Mouse (Mus musculus) kidney, embryonic 14.5 days (tissue): Measurements from ENCODE around the gene Chrnb1. TPM values are rescaled to one million over a fixed set of nuclear protein-coding genes. Genes with fewer than 3 reads are reported as not detected.

Experiments used
- ATAC-seq: fragments of 200-750 bp; cut with Nextera tagmentation; 2 replicates; pipeline ENCODE4 v1.8.0; 2017; ENCODE audit warnings: moderate number of reproducible peaks, mild to moderate bottlenecking, moderate TSS enrichment, moderate library complexity; ENCODE audit not compliant: low FRiP score, low TSS enrichment
- H3K27ac ChIP-seq: fragments of 300-500 bp; sonication (generic); 2 replicates; pipeline ENCODE4 v1.5.1; 2014; ENCODE audit warnings: low read depth, mild to moderate bottlenecking, low read length, moderate library complexity, mixed read lengths
- H3K27me3 ChIP-seq: fragments of 300-500 bp; sonication (generic); 2 replicates; pipeline ENCODE4 v1.6.1; 2014; ENCODE audit warnings: mild to moderate bottlenecking, low read length; ENCODE audit not compliant: control insufficient read depth, insufficient read depth
- H3K36me3 ChIP-seq: fragments of 300-500 bp; sonication (generic); 2 replicates; pipeline ENCODE4 v1.6.1; 2014; ENCODE audit warnings: low read length, mixed read lengths; ENCODE audit not compliant: control insufficient read depth, insufficient read depth
- H3K4me1 ChIP-seq: fragments of 300-500 bp; sonication (generic); 2 replicates; pipeline ENCODE4 v1.6.1; 2014; ENCODE audit warnings: low read length, mixed read lengths; ENCODE audit not compliant: control insufficient read depth, insufficient read depth
- H3K4me2 ChIP-seq: fragments of 300-500 bp; sonication (generic); replicated peaks from 2 replicates; pipeline ENCODE4 v1.6.1; 2014; ENCODE audit warnings: low read depth, mild to moderate bottlenecking, low read length
- H3K4me3 ChIP-seq: fragments of 300-500 bp; sonication (generic); 2 replicates; pipeline ENCODE4 v1.5.1; 2014; ENCODE audit warnings: mild to moderate bottlenecking, low read length
- H3K9ac ChIP-seq: fragments of 300-500 bp; sonication (generic); 2 replicates; pipeline ENCODE4 v1.6.1; 2014; ENCODE audit warnings: low read depth, mild to moderate bottlenecking, low read length, moderate library complexity
- H3K9me3 ChIP-seq: fragments of 300-500 bp; sonication (generic); 2 replicates; pipeline ENCODE4 v1.6.1; 2016; ENCODE audit warnings: low read length; ENCODE audit not compliant: control insufficient read depth
- WGBS: fragments of 180-500 bp; shearing (Covaris S2); extraction: QIAGEN DNeasy Blood & Tissue Kit; methylation state at CpG from one replicate; pipeline ENCODE4 v1.1.7; 2014; 5-methylcytosine and 5-hydroxymethylcytosine counted together
- polyA plus RNA-seq: library from polyadenylated mRNA; unstranded; fragments of >200 nt; fragmentation: Nextera tagmentation; extraction: Ambion mirVana; gene quantifications from 2 replicates; pipeline ENCODE4 v1.2.1, GENCODE M21; 2014

Chrnb1 gene
- polyA plus RNA-seq, 1 experiment from 2014 or later = 6.5 TPM

DNA sequence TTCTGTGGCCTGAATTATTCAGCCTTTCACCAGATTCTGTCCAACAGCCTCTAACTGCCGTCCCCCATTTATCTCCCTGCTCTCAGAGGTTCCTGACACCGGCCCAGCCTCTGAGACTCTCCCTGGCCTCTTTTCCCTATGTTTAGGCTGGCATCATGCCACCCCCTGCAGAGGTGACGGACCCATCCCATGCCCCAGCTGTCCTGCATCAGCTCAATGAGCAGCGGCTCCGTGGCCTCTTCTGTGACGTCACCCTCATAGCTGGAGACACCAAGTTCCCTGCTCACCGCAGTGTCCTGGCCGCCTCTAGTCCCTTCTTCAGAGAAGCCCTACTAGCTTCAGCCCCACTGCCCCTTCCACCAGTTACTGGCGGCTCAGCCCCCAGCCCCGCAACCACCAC lies 20.0 kb downstream of the Chrnb1 start:
- Histone ChIP-seq H3K36me3 (0 out of 2 replicates have a peak, but pooled peaks cover 2% of the 10 kb centered on the region), H3K27me3 (peaks cover 4% of the 10 kb centered on the region; the same call in 1 of the 2 replicates), H3K9me3 (no peaks in the 10 kb centered on the region), H3K27ac (no peak overlapping the region), H3K4me1 (peaks cover 16% of the 10 kb centered on the region), H3K9ac (no peak overlapping the region), H3K4me3 (no peak overlapping the region), H3K4me2 (no peak overlapping the region)
- ATAC-seq = no peak
- 64% methylated on average over 10 of the region's 10 CpGs for WGBS

- peaks cover 4% of the 10 kb centered on the region; the same call in 1 of the 2 replicates for H3K27me3 ChIP-seq
- H3K9me3 ChIP-seq = no peaks in the 10 kb centered on the region
- no peak overlapping the region for H3K27ac ChIP-seq
- ATAC-seq = no peak
- WGBS = 71% methylated on average over 5 of the region's 5 CpGs
- no peak overlapping the region for H3K4me2 ChIP-seq
- H3K4me3 ChIP-seq = no peak overlapping the region
- H3K4me1 ChIP-seq = peaks cover 16% of the 10 kb centered on the region
- H3K9ac ChIP-seq = no peak overlapping the region
- 0 out of 2 replicates have a peak, but pooled peaks cover 2% of the 10 kb centered on the region for H3K36me3 ChIP-seq
These were observed 20.8 kb downstream of the Chrnb1 start for GRCm38 (mm10) chr11:69774961-69775360.

- Histone ChIP-seq H3K9me3 (no peaks in the 10 kb centered on the region), H3K4me1 (peaks cover 15% of the 10 kb centered on the region), H3K9ac (no peak overlapping the region; the same call in 1 of the 2 replicates), H3K27ac (no peak overlapping the region), H3K27me3 (no peaks in the 10 kb centered on the region), H3K36me3 (no peaks in the 10 kb centered on the region), H3K4me3 (no peak overlapping the region), H3K4me2 (no peak overlapping the region)
- 46% methylated on average over 4 of the region's 4 CpGs for WGBS
- ATAC-seq = no peak
These were observed 28.2 kb downstream of the Chrnb1 start for GRCm38 (mm10) chr11:69767625-69767909.

GRCm38 (mm10) chr11:69766872-69767624 lies 28.7 kb downstream of the Chrnb1 start:
- Histone ChIP-seq H3K4me2 (peak overlapping the region; percentile 85), H3K4me3 (peak overlapping the region; percentile 89), H3K9me3 (no peaks in the 10 kb centered on the region), H3K9ac (peak overlapping the region; percentile 91), H3K27ac (peak overlapping the region; percentile 81; the same call in 1 of the 2 replicates), H3K36me3 (no peaks in the 10 kb centered on the region), H3K4me1 (peaks cover 15% of the 10 kb centered on the region), H3K27me3 (no peaks in the 10 kb centered on the region)
- no peak for ATAC-seq
- WGBS = 50% methylated on average over 13 of the region's 13 CpGs

GRCm38 (mm10) chr11:69766126-69766609 lies 29.6 kb downstream of the Chrnb1 start:
- H3K36me3 ChIP-seq = no peaks in the 10 kb centered on the region
- peak overlapping the region; percentile 89 for H3K4me3 ChIP-seq
- H3K27me3 ChIP-seq = no peaks in the 10 kb centered on the region
- 0% methylated on average over 30 of the region's 37 CpGs for WGBS
- H3K4me2 ChIP-seq = peak overlapping the region; percentile 85
- no peaks in the 10 kb centered on the region for H3K9me3 ChIP-seq
- ATAC-seq = peak; percentile 77
- H3K4me1 ChIP-seq = peaks cover 15% of the 10 kb centered on the region
- H3K27ac ChIP-seq = peak overlapping the region; percentile 81
- peak overlapping the region; percentile 91 for H3K9ac ChIP-seq

- ATAC-seq = peak; percentile 70
These were observed 30.3 kb downstream of the Chrnb1 start, which contains the start of gene Zbtb4 for GRCm38 (mm10) chr11:69765221-69766125. Gene Zbtb4 (plus strand): TSS chr11:69765912.

GRCm38 (mm10) chr11:69763551-69763950 lies 32.2 kb downstream of the Chrnb1 start:
- H3K27ac ChIP-seq = no peak overlapping the region
- H3K4me1 ChIP-seq = peaks cover 25% of the 10 kb centered on the region
- H3K27me3 ChIP-seq = no peaks in the 10 kb centered on the region
- no peak overlapping the region for H3K9ac ChIP-seq
- H3K9me3 ChIP-seq = no peaks in the 10 kb centered on the region
- ATAC-seq = no peak
- WGBS = 71% methylated on average over 7 of the region's 7 CpGs
- H3K4me2 ChIP-seq = no peak overlapping the region
- no peak overlapping the region for H3K4me3 ChIP-seq
- H3K36me3 ChIP-seq = no peaks in the 10 kb centered on the region

More at GRCm38 (mm10) chr11:69765221-69766125, 30.3 kb downstream of the Chrnb1 start, which contains the start of gene Zbtb4:
- H3K36me3 ChIP-seq = no peaks in the 10 kb centered on the region
- H3K9me3 ChIP-seq = no peaks in the 10 kb centered on the region
- no peaks in the 10 kb centered on the region for H3K27me3 ChIP-seq
- peak within 1 kb of the TSS; percentile 85 for H3K4me2 ChIP-seq
- peak within 1 kb of the TSS; percentile 89 for H3K4me3 ChIP-seq
- WGBS = 22% methylated on average over 32 of the region's 55 CpGs
- H3K4me1 ChIP-seq = peaks cover 15% of the 10 kb centered on the region
- peak within 1 kb of the TSS; percentile 81 for H3K27ac ChIP-seq
- peak within 1 kb of the TSS; percentile 91 for H3K9ac ChIP-seq

GRCm38 (mm10) chr11:69761868-69762267 lies 33.9 kb downstream of the Chrnb1 start, which contains the start of gene Slc35g3:
Gene Slc35g3 (minus strand): TSS chr11:69761968.
- Histone ChIP-seq H3K9me3 (no peaks in the 10 kb centered on the region), H3K4me2 (no peak within 1 kb of the TSS), H3K4me3 (no peak within 1 kb of the TSS), H3K4me1 (peaks cover 22% of the 10 kb centered on the region), H3K36me3 (no peaks in the 10 kb centered on the region), H3K27me3 (no peaks in the 10 kb centered on the region), H3K9ac (no peak within 1 kb of the TSS), H3K27ac (no peak within 1 kb of the TSS)
- 67% methylated on average over 1 of the region's 1 CpGs for WGBS
- no peak for ATAC-seq
